Mouse (Mus musculus) E14TG2a.4 (cell line): ENCODE measurements around the gene Slc38a3.

Experiments
- CTCF ChIP-seq: conservative IDR thresholded peaks from 2 replicates; pipeline ENCODE4 v1.5.1; 2014; ENCODE audit warnings: low read length
- NANOG ChIP-seq: IDR thresholded peaks from 2 replicates; pipeline ENCODE4 v1.6.1; 2014; ENCODE audit warnings: borderline replicate concordance, low read length, mixed read lengths

DNA sequence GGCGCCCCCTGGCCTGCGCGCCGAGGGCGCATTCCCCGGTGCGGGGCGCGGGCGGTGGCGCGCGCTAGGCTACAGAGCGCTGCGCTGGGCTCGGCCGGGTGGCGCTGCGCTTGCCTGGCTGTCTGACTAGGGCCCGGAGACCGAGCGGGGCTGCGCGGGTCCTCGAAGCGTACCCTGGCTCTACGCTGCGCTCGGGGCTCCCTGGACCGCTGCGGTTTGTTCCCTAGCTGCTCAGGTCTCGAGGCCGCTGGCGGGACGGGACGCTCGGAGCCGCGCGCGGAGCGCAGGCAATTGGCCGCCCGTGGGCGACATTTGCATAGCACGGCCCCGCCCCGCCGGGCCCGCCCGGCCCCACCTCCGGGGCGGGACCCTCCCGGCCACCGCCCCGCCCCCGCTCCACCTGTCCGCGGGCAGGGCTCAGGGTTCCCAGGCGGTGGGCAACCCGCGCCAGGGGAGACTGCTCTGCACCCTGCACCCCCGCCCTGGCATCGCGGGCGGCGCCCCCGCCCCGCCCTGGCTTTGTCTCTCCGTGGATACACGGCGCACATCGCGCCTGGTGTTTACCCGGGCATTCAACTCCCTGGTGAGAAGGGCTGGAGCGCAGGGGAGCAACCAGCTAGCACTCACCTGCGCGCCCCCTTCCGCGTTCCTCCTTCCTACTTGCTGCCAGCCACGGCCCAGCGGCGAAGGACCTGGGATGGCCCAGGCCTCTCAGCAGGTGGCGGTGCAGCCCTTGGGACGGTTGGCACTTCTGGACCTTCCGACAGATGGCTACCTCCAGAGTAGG is 40.6 kb upstream of the Slc38a3 start, which contains the start of gene Sema3f:
- TF ChIP-seq CTCF (no peak), NANOG (no peak)
